Mouse (Mus musculus) heart, postnatal 0 days (tissue): ENCODE data around the gene Gm45021. TPM values are rescaled to one million over a fixed set of nuclear protein-coding genes. Genes with fewer than 3 reads are reported as not detected.
A peak's percentile ranks its signal among the peaks of the same experiment; 100 is the strongest.

Source experiments
- ATAC-seq: fragments of 200-750 bp; cut with Nextera tagmentation; 2 replicates; pipeline ENCODE4 v1.8.0; 2017; ENCODE audit warnings: low read depth, moderate number of reproducible peaks, moderate library complexity; ENCODE audit not compliant: insufficient read depth
- DNase-seq: peaks from one replicate; pipeline ENCODE4 v3.0.0-alpha.2; 2016; ENCODE audit warnings: low spot score
- H3K27ac ChIP-seq: fragments of 300-500 bp; sonication (generic); 2 replicates; pipeline ENCODE4 v1.5.1; 2014; ENCODE audit warnings: low read depth, mild to moderate bottlenecking
- H3K27me3 ChIP-seq: fragments of 300-500 bp; sonication (generic); 2 replicates; pipeline ENCODE4 v1.6.1; 2014; ENCODE audit warnings: low read length, mixed read lengths; ENCODE audit not compliant: control insufficient read depth, insufficient read depth
- H3K36me3 ChIP-seq: fragments of 300-500 bp; sonication (generic); replicated peaks from 2 replicates; pipeline ENCODE4 v1.6.1; 2014; ENCODE audit warnings: low read length, mixed read lengths; ENCODE audit not compliant: control insufficient read depth, insufficient read depth
- H3K4me1 ChIP-seq: fragments of 300-500 bp; sonication (generic); 2 replicates; pipeline ENCODE4 v1.6.1; 2014; ENCODE audit warnings: antibody characterized with exemption; ENCODE audit not compliant: control insufficient read depth, insufficient read depth
- H3K4me2 ChIP-seq: fragments of 300-500 bp; sonication (generic); 2 replicates; pipeline ENCODE4 v1.6.1; 2014; ENCODE audit warnings: low read depth, mild to moderate bottlenecking, low read length, moderate library complexity
- H3K4me3 ChIP-seq: fragments of 300-500 bp; sonication (generic); 2 replicates; pipeline ENCODE4 v1.5.1; 2014; ENCODE audit warnings: low read depth, low read length
- H3K9ac ChIP-seq: fragments of 300-500 bp; sonication (generic); replicated peaks from 2 replicates; pipeline ENCODE4 v1.6.1; 2014; ENCODE audit warnings: low read depth, low read length, mixed read lengths
- H3K9me3 ChIP-seq: fragments of 300-500 bp; sonication (generic); replicated peaks from 2 replicates; pipeline ENCODE4 v1.6.1; 2016; ENCODE audit warnings: low read length; ENCODE audit not compliant: control insufficient read depth
- CTCF ChIP-seq: IDR thresholded peaks from 2 replicates; pipeline ENCODE4 v1.5.1; 2016; ENCODE audit warnings: antibody characterized with exemption, control low read depth, low read depth
- EP300 ChIP-seq: IDR thresholded peaks from 2 replicates; pipeline ENCODE4 v1.6.1; 2016; ENCODE audit warnings: antibody characterized with exemption, low read depth
- WGBS: fragments of 180-500 bp; shearing (Covaris S2); extraction: QIAGEN DNeasy Blood & Tissue Kit; methylation state at CpG from one replicate; pipeline ENCODE4 v1.1.7; 2014; 5-methylcytosine and 5-hydroxymethylcytosine counted together
- polyA plus RNA-seq: library from polyadenylated mRNA; unstranded; fragments of >200 nt; fragmentation: Nextera tagmentation; extraction: Ambion mirVana; gene quantifications from 2 replicates; pipeline ENCODE4 v1.2.1, GENCODE M21; 2015
- total RNA-seq: library from RNA; depleted of rRNA; stranded (reverse); fragments of >200 nt; gene quantifications from 2 replicates; pipeline ENCODE4 v1.2.3, GENCODE M21; 2014; ENCODE audit warnings: low replicate concordance

The Gm45021 gene
- total and polyA plus RNA-seq, 2 experiments from 2014 or later = not detected

DNA sequence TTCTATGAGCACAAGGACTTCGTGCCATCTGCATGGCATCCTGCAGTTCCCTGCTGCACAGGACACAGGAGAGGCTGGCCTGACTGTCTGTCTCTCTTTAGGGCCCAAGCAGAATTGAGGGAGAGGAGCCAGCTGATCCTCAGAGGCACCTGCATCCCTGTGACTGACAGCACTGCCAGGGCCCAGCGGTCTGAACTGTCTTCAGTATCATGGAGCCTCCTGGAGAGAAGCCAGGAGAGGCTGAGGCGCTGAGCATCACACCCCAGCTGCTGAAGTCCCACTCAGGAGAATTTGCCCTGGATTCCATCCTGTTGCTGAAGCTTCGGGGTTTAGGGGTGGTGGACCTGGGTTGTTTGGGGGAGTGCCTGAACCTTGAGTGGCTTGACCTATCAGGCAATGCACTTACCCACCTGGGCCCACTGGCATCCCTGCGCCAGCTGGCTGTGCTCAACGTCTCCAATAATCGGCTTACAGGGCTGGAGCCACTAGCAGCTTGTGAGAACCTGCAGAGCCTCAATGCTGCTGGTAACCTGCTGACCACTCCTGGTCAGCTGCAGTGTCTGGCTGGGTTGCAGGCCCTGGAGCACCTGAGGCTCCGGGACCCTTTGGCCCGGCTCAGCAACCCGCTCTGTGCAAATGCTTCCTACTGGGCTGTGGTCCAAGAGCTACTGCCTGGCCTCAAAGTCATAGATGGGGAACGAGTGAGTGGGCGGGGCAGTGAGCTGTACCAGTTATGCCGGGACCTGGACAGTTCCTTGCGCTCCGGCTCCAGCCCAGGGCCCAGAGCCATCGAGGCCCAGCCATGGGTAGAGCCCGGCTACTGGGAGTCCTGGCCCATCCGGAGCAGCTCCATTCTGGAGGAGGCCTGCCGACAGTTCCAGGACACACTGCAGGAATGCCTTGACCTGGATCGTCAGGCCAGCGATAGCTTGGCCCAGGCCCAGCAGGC is 21.1 kb upstream of the Gm45021 start:
- Histone ChIP-seq H3K27me3 (no peaks in the 10 kb centered on the region), H3K4me1 (peaks cover 26% of the 10 kb centered on the region), H3K27ac (peak overlapping the region; percentile 67), H3K4me2 (peak overlapping the region; percentile 59), H3K9ac (peak overlapping the region; percentile 22; the same call in 1 of the 2 replicates), H3K9me3 (no peaks in the 10 kb centered on the region), H3K4me3 (peak overlapping the region; percentile 18), H3K36me3 (no peaks in the 10 kb centered on the region)
- peak; percentile 83 for DNase-seq
- 16% methylated on average over 21 of the region's 21 CpGs for whole genome bisulfite sequencing
- TF ChIP-seq CTCF (no peak), EP300 (no peak)
- peak; percentile 75 for ATAC-seq

DNA sequence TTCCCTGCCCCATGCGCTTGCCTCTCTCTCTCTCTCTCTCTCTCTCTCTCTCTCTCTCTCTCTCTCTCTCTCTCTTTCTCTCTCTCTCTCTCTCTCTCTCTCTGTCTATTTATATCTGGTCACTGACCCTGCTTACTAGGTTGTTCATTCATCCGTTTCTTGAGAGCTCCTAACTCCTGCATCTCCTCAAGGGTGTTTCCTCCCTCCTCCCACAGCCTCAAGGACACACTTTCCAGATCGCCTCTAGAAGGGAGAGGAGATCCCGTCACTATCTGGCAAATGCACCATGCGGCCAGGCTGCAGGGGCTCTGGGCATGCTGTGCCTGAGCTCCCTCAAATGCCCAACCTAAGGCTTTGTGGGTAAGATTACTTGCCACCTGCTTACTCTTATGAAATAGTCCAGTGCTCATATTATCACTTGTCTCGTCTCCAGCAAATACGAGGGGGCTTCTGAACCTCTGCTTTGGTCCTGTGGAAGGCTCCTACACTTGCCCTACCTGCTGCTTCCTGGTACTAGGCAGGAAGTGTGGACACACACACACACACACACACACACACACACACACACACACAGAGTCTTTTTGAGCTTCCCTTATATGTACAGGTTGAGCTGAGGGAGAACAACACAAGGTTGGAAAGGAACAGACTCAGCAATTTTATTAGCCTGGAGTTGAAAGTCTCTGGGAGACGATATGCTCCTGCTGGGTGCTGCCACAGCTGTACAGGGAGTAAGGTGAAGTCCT is 20.2 kb upstream of the Gm45021 start:
- peaks cover 26% of the 10 kb centered on the region for H3K4me1 ChIP-seq

GRCm38 (mm10) chr6:48572014-48572413 is 17.4 kb upstream of the Gm45021 start:
- Histone ChIP-seq H3K4me2 (peak overlapping the region; percentile 36), H3K27me3 (no peaks in the 10 kb centered on the region), H3K27ac (peak overlapping the region; percentile 51), H3K9ac (no peak overlapping the region), H3K9me3 (no peaks in the 10 kb centered on the region), H3K4me1 (peaks cover 20% of the 10 kb centered on the region), H3K4me3 (no peak overlapping the region; the same call in 1 of the 2 replicates), H3K36me3 (no peaks in the 10 kb centered on the region)
- TF ChIP-seq CTCF = no peak
- no peak for TF ChIP-seq EP300
- 85% methylated on average over 5 of the region's 5 CpGs for WGBS
- no peak for DNase-seq
- ATAC-seq = no peak

More for the DNA sequence above, 20.2 kb upstream of the Gm45021 start:
- WGBS = 28% methylated on average over 8 of the region's 8 CpGs
- TF ChIP-seq CTCF = no peak
- no peak for TF ChIP-seq EP300
- peak; percentile 26 for DNase-seq
- peak overlapping the region; percentile 18; the same call in 1 of the 2 replicates for H3K4me3 ChIP-seq
- H3K9me3 ChIP-seq = no peaks in the 10 kb centered on the region
- H3K36me3 ChIP-seq = no peaks in the 10 kb centered on the region
- H3K27me3 ChIP-seq = no peaks in the 10 kb centered on the region
- no peak for ATAC-seq
- H3K4me2 ChIP-seq = peak overlapping the region; percentile 59
- peak overlapping the region; percentile 22; the same call in 1 of the 2 replicates for H3K9ac ChIP-seq
- peak overlapping the region; percentile 67; the same call in 1 of the 2 replicates for H3K27ac ChIP-seq

GRCm38 (mm10) chr6:48572572-48573061 is 16.8 kb upstream of the Gm45021 start, which contains the start of gene Rarres2:
Gene Rarres2, minus strand, starts transcription at chr6:48572789.
- Histone ChIP-seq H3K27ac (peak within 1 kb of the TSS; percentile 67), H3K27me3 (no peaks in the 10 kb centered on the region), H3K4me1 (peaks cover 20% of the 10 kb centered on the region), H3K36me3 (no peaks in the 10 kb centered on the region), H3K9ac (no peak within 1 kb of the TSS), H3K9me3 (no peaks in the 10 kb centered on the region), H3K4me3 (no peak within 1 kb of the TSS; the same call in 1 of the 2 replicates), H3K4me2 (peak within 1 kb of the TSS; percentile 36)
- TF ChIP-seq CTCF = no peak
- no peak for TF ChIP-seq EP300
- 18% methylated on average over 6 of the region's 6 CpGs for WGBS
- ATAC-seq (peak; percentile 54), DNase-seq (peak; percentile 66)

DNA sequence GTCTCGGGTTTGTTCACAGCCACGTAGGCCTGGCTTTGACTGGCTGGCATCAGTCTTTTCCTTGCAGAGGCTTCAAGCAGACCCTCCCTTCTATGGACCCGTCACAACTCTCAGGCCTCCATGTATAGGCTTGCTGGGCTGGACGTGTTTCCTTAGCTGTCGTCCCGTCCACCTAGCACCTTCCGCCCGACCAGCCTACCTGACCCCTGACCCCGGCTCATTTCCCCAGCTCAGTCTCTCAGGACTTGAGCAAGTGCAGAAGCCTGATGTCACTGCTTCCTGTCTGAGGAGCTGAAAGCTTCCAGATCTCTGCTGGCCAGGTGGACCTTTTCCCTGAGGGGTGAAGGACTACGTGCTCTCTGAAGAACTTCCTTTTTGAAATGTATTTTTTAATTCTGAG is 16.1 kb upstream of the Gm45021 start:
- H3K4me3 ChIP-seq = no peak overlapping the region
- H3K4me1 ChIP-seq = peaks cover 13% of the 10 kb centered on the region
- no peak overlapping the region for H3K4me2 ChIP-seq
- ATAC-seq = peak; percentile 28; the same call in 1 of the 2 replicates
- H3K36me3 ChIP-seq = no peaks in the 10 kb centered on the region
- no peak overlapping the region for H3K9ac ChIP-seq
- H3K27ac ChIP-seq = peak overlapping the region; percentile 67
- H3K27me3 ChIP-seq = no peaks in the 10 kb centered on the region
- no peak for DNase-seq
- WGBS = 32% methylated on average over 10 of the region's 10 CpGs
- no peaks in the 10 kb centered on the region for H3K9me3 ChIP-seq
- no peak for TF ChIP-seq CTCF
- TF ChIP-seq EP300 = no peak
